Mouse (Mus musculus): Measurements from ENCODE around the gene Ric1.

Ric1 gene

GRCm38 (mm10) chr19:29604653-29605052 lies 82.6 kb downstream of the Ric1 start:
- CTCF ChIA-PET, result no interaction called here

GRCm38 (mm10) chr19:29607521-29607920 lies 85.4 kb downstream of the Ric1 start:
- CTCF ChIA-PET, result interaction anchor here (0.6 kb wide), 1 partner anchor 205 kb away, joined by 3 read pairs; no protein-coding TSS in a partner anchor

- CTCF ChIA-PET, result interaction anchor here (0.6 kb wide), 1 partner anchor 206 kb away, joined by 3 read pairs; no protein-coding TSS in a partner anchor
These were observed 86.1 kb downstream of the Ric1 start for GRCm38 (mm10) chr19:29608212-29608611.

- CTCF ChIA-PET, result no interaction called here
These were observed 88.8 kb downstream of the Ric1 start for GRCm38 (mm10) chr19:29610907-29611306.

GRCm38 (mm10) chr19:29612102-29612501 lies 90.0 kb downstream of the Ric1 start:
- CTCF ChIA-PET, result no interaction called here

- CTCF ChIA-PET, result no interaction called here
These were observed 119.0 kb downstream of the Ric1 start for GRCm38 (mm10) chr19:29641055-29641454.

- CTCF ChIA-PET, result no interaction called here
These were observed 119.4 kb downstream of the Ric1 start for GRCm38 (mm10) chr19:29641510-29641909.

- CTCF ChIA-PET, result interaction anchor here (0.7 kb wide), 1 partner anchor 82 kb away, joined by 3 read pairs; no protein-coding TSS in a partner anchor
These were observed 120.1 kb downstream of the Ric1 start for GRCm38 (mm10) chr19:29642211-29642610.

GRCm38 (mm10) chr19:29643194-29643922 lies 121.3 kb downstream of the Ric1 start:
- CTCF ChIA-PET, result no interaction called here

- CTCF ChIA-PET, result interaction anchor here (0.6 kb wide), 1 partner anchor 419 kb away, joined by 3 read pairs; no protein-coding TSS in a partner anchor
These were observed 122.7 kb downstream of the Ric1 start for GRCm38 (mm10) chr19:29644747-29645146.

GRCm38 (mm10) chr19:29647651-29648549 lies 125.8 kb downstream of the Ric1 start, which contains the start of gene Ermp1:
TSS of gene Ermp1 (minus strand) at chr19:29648415.
- CTCF ChIA-PET, result no interaction called here

- CTCF ChIA-PET, result no interaction called here
These were observed 126.5 kb downstream of the Ric1 start for GRCm38 (mm10) chr19:29648550-29648914.

GRCm38 (mm10) chr19:29649683-29650082 lies 127.6 kb downstream of the Ric1 start:
- CTCF ChIA-PET, result no interaction called here

- CTCF ChIA-PET, result no interaction called here
These were observed 131.7 kb downstream of the Ric1 start for GRCm38 (mm10) chr19:29653768-29654265.

- CTCF ChIA-PET, result no interaction called here
These were observed 133.1 kb downstream of the Ric1 start for GRCm38 (mm10) chr19:29655148-29655547.

GRCm38 (mm10) chr19:29656029-29656428 lies 133.9 kb downstream of the Ric1 start:
- CTCF ChIA-PET, result no interaction called here

Data from spleen, embryonic (tissue).